Mouse (Mus musculus) neural tube, embryonic 10.5 days (tissue): ENCODE measurements at regions not wholly inside any gene's neighbourhood (a gene's known extent, or its start where the extent isn't known, plus 50 kb on each side); places are given as distances from the start of the nearest gene placed in this dataset.

ENCODE experiments used
- DNase-seq: peaks from one replicate; pipeline ENCODE4 v3.0.0-alpha.2; 2017; ENCODE audit warnings: low spot score; ENCODE audit errors: extremely low spot score

DNA sequence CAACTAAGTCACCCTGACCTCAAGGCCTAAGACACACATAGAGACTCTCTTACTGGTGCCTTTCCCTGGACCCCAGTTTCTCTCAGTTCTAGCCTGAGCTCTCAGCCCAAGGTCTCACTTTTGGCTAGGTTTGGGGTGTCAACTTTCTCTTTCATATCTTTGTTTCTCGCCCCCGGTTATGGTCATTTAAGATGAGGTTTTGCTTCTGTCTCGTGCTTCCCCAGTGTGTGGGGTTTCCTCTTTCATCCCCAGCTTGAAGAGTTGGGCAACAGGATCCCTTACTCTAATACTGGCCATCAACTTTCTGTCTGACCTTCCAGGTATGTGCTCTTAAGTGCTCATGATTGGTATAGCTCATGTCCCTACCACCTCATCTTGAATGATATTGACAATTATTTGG, 67.5 kb downstream of the Lmo4 start:
- no peak for DNase-seq

DNA sequence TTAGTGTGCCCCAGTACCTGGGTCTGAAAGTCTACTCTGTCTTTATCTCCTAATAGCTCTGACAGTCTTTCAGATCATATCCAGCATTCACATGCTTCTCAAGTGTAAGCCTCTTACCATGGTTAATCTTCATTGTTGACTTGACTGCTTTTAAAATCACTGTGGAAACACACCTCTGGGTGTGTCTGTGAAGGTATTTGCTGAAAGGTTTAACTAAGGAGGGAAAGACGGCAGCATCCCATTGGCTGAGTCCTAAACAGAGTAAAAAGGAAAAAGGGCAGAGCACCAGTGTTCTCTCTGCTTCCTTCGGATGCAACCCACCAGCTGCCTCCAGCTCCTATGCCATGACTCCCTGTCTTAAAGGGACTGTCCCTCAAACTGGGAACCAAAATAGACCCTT, 68.6 kb downstream of the Lmo4 start:
- no peak for DNase-seq

DNA sequence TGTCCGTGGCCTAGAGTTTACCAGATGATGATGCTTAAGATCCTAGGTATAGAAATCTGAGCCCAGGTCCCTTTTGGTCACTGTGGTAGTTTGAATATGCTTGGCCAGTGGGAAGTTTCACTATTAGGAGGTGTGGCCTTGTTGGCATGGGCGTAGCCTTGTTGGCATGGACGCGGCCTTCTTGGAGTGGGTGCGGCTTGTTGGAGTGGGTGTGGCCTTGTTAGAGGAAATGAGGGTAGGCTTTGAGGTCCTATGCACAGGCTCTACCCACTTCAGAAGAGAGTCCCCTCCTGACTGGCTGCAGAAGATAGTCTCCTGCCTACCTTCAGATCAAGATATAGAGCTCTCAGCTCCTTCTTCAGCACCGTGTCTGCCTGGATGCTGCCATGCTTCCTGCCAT, 69.4 kb downstream of the Lmo4 start:
- no peak for DNase-seq

DNA sequence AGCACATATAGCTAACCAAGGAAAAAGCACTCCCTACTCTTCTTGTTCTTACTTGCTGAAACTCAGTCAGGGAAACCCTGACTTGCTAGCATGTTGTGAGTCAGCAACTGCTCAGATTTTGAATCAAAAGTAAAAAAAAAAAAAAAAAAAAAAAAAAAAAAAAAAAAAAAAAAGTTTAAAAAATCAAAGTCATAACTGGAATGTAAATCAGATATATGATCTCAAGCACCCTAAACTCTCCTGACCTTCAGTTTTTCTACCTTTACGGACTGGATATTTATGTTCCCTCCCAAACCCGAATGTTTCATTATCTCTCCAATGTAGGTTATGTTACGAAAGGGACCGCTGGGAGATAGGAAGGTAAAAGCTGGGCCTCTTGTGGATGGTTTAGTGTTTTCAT, 77.0 kb downstream of the Lmo4 start:
- no peak for DNase-seq

DNA sequence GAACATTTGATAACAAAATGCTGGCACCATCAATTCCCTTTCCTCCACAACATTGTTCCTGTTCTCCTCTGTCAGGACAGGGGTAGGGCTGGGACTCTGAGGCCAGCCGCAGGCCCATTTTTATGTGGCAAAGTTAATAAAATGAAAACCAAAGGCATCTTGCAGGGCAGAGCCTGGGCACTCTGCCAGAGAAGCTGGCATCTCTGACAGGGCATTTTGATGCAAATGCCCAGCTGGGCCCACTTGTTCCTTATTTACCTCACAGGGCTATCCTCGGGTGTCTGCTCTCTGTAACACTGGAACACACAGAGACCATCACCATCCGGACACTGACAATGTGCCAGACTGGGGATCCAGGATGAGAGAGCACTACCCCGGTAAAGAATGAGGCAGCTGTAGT, 80.7 kb downstream of the Lmo4 start:
- no peak for DNase-seq

DNA sequence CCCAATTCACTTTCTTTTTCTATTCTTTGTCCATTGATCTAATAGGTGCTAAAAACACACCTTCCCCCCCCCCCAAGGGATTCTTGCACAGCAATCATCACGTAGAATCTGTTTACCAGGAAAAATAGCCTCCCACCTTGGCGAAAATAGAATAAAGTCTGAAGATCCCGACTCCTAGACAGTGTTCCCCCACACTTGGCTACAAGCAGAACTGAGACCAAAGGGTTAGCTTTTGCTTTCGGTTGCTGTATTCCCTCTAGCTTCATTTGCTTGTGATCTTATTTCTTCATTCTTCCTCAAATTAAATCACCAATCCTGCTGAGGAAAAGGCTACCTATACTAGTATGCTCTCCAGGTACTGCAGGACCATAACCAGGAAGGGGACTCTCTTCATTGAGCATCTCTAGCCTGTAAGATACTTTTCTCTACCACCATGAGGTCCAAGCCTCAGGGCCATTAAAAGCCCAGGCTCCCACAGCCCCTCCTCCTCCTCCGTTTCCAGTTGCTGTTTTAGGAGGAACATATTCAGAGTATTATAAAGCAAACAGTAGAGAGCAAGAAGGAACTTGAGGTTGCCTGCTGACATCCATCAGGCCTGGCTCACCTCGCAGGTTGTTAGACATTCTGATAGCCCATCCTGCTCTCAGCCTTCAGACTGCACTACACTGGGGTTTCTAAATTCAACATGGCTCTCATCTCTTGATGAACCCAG, 81.5 kb downstream of the Lmo4 start:
- no peak for DNase-seq

DNA sequence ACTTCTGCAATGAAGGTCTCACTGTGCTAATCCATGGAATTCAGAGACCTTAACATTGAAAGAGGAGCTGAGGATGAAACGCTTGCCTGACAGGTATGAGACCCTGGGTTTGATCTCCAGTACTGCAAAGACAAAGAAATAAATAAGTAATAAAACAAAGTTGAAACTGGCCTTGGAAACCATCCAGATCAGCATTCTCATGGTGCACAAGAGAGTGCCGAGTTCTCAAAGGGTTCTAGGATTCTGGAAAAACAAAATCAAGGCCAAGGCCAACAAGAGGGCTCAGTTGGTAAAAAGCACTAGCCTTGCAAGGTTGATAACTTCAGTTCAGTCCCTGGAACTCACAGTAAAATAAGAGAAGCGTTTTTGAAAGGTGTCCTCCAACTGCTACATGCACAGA, 85.9 kb downstream of the Lmo4 start:
- no peak for DNase-seq

DNA sequence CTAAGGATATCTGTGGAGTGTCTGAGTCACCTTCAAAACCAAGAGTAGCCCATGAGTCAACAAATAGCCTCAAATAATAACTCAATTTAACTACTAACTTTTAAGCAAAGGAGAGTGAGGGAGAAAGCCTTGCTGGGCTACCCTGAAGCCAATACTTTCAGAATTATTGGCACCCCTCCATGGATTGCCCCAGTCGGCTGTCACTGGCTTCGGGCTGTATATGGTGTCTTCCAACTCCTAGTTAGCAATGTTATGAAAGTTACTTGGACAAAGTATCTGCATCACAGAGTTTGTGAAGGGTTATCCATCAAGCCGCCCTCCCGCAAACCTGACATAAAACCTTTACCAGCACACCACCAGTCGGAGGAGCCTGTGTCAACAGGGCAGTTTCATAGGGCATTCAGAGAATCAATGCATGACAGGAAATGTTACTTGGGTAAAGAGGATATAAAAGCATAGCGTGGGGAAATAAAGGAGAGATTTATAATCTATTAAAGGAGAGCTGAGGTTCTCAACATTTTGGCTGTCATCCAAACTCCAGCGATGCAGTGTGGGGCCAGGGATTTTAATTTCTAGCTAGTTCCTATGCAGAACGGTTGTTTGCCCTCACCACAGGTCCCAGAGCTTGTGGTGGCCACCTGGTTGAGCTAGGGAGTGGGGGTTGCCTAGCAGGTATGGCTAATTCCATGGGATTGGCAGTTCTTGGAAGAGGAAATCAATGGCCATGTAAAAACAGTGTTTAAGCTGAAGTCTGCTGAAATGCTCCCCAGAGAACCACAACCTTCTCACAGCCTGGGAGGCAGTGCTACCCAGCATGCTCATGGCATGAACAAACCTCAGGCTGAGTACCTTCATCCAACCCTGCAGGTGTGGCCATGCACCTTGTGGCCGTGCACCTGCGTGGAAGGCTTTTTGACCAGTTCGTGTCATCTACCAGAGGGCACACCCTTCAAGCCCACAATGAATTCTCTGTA, 91.1 kb downstream of the Lmo4 start:
- no peak for DNase-seq

DNA sequence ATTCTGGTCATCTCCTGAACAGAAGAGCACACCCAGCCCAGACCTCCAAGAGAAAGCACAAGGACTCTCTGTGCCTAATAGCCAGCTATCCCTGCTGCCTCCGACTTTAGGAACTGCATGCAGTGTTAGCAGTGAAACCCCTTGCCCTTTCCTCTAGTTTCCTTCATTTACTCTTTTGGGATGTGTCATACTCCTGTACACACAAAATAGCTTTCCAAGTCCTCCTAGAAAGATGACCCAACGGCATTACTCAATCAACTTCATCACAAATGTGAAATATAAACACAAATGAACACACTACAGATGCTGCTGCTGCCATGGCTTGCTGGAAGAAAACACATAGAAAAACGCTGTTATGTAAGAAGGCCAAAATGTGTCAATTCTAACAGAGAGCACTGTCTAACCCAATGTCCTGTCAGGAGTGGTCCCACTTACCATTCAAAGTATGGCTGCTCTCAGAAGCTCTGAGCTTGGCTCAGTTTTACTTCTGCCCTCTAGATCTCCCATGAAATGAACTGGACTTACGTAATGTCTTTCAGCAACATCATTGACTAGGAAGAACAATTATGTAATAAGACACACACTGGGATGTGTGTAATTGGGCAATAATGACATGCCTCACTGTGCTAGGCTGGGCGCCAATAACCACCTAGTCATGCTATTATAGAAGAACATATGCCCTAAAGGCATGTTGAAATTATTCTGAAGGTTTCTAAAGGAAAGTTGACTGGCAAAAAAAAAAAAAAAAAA, 94.5 kb downstream of the Lmo4 start:
- DNase-seq: no peak

DNA sequence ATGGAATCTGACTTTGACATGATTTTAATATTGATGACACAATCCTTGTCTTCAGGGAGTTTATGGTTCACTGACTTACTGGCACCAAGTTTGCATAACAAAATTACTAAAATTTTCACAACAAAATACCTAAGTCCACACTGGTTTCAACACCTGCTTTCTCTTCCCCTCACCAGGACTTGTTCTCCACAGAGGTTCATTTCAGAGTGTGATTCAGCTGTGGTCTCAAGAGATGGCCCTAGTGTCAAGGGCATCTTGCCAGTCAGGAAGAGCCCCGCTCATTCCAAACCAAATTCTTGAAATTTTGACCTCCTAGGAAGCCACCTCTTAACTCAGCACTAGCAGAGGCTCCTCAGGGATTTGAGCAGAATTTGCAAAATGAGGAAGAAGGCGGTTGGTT, 95.3 kb downstream of the Lmo4 start:
- no peak for DNase-seq

DNA sequence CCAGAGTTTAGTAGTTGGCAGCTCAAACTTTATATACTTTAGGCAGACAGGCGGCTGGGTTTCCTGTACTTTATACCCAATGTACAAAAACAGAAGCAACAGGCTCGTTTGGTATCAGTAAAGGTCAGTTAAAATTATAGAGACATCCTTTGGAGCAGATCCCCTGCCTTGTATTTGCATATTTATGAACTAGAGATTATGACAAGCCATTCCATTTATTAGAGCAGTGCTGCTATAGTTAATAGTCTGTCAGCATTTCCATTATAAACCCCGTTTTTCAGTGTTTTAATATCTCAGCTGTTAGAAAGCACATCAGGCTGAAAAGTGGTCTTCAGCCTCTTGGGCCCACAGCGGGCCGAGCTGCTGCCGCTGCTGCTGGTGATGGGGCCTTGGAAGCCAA, 96.7 kb downstream of the Lmo4 start:
- DNase-seq: no peak

DNA sequence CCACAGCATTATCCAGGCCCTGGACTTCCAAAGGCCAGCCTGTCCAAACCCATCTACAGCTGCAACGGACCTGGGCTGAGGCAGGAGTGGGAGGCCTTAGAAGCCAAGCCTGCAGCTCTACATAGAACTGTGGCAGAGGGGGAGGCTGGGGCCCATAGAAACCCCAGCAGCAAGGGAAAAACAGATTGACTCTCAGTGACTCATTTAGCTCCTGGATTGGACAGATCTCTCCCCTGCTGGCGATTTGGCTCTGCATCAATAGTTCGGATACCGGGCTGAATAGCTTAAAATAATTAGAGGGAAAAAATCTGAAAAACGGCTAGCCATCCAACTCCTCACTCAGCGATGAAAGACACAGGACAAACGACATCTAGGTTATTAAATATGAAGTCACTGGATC, 97.4 kb downstream of the Lmo4 start:
- no peak for DNase-seq

DNA sequence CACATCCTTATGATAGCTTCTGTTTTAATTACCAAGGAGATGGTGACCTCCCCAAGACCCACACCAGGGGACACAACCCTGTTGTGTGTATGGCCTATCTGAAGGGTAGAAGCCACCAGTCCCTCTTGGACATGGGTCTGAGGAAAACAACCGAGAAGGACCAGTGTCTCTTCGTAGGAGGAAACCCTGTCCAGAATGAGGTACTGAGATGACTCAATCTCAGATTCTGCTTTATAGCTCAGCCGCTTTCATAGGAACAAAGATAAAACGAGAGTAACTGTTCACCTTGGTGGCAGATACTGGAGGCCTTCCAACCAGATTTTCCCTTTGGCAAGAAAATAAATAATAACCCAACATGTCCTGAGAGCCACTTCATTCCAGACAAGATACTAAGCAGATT, 100.7 kb downstream of the Lmo4 start:
- DNase-seq: no peak

DNA sequence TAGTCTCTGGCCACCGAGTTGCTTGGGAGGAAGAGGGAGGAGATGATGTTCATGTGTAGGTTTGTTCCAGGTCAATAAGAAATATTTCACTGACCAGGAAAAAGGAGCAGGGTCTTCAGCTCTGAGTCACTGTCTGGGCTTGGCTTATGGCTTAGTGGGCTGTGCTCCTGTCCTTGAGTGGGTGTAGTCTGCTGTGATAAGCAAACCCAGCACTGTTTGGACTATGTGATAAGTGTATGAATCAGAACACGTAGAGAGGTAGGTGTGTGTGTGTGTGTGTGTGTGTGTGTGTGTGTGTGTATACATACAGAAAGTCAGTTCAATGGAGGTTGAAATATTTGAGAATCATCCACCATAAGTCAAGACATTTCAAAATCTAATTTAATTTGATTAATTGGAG, 105.6 kb downstream of the Lmo4 start:
- no peak for DNase-seq

DNA sequence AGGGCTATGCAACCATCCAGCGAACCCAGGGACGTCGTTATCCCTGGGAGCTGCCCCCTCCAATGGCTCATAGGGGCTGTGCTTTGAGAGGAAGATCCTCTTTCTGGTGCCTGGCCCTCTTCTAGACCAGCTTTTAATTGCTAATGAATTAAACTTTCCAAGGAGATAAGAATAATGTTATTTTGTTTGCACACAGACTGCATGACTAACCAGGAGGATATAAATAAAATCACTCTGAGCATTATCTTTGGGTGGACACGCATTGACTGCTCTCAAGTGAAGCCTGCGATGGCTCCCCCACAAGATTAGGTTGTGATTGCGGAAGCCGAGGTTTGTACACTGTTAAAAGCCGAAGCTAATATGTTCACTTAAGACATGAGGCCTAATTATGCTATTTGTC, 106.3 kb downstream of the Lmo4 start:
- no peak for DNase-seq

DNA sequence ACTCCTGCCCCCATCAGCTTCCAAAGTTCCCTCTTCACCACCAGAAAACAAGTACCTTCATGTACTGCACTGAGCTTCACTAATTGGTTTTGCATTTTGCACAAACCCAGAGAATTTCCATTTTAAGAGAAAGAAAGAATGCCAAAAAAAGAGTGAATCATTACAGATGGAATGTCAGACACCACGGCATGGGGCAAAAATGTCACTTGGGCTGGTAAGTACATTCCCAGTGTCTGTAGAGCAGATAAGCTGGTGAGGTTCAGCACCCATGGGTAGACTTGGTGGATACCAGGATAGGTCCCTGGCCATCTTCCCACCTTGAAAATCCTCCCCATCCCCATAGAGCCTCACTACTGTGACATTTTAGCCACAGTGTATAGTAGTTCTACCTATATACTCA, 113.8 kb downstream of the Lmo4 start:
- no peak for DNase-seq

DNA sequence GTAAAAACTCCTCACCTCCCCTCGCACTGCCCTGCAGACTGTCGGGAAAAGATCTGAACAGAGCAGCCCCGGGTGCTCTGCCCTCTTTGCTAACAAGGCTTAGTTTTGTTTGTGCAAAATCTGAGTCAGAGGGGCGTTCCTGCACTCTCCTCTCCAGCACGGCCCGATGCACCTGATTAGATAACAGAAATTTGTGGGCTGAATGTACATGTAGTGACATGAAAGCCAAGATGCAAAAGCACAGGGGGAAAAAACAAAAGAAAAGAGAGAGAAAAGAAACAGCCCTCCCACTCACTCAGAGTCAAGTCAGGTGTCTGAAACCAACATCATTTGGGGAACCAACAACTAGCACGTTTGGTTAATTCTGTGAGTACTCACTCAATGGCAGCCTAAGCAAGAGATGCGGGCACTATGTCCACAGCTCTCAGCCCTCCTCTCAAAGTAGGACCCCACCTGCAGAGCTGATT, 115.2 kb downstream of the Lmo4 start:
- DNase-seq: no peak

DNA sequence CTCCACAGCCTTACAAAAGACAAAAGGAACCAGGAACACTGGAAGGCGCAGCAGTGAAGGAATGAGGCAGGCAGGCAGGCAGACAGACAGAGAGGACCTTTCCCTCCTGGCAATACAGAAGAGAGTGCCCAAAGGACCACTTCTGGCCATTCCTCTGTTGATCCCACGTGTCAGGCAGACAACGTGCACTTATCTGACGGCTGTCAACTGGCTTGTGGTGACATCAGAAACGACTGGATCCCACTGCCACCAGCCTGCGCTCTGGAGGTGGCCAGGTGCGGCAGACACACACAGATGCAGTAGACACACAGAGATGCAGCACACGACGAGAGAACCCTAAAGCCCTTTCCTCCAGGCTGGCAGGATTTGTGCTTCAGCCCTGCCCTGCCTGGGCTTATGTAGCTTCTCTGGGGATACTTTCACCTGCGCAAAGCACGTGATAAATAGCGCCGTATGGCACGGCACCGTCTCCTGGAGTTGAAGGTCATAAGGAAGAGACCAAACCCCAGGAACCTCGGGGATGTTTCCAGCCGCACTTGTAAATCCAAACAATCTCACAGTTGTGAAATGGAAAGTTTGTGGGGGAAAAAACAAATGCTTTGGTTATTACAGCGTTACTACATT, 116.6 kb downstream of the Lmo4 start:
- no peak for DNase-seq

DNA sequence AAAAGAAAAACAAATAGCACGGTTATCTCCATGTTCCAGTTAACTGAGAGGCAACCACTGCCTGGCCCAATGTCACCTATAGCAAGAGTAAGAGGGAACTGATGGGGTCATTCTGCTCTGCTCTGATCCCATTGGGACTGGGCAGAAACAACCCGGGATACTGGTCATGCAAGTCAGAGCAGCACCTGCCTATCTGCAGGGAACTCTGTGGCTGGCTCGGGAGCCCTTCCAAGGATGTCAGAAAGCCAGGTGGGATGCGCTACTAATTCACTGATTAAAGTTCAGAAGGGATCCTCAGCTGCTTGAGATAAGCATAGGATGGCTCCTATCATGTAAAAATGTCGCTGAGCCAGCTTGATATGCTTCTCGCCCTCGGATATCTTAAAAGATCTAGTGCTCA, 117.2 kb downstream of the Lmo4 start:
- no peak for DNase-seq

DNA sequence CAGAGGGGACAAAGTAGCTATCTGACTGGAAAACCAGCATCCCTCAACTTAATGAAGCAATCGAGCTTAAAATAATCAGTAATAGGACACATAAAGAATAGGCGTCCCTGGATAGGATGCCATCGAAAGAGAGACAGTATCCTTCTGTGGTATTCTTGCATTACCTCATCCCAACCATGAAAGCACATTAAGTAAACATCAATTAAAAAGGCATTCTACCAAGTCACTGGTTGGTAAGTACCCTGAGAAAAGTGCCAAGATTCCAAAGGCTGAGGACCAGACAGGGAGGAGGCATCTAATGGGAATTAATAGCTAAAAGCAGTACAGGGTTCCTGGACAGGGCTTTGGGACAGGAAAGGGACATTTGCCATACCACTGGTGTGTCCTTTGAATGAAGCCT, 118.8 kb downstream of the Lmo4 start:
- no peak for DNase-seq

DNA sequence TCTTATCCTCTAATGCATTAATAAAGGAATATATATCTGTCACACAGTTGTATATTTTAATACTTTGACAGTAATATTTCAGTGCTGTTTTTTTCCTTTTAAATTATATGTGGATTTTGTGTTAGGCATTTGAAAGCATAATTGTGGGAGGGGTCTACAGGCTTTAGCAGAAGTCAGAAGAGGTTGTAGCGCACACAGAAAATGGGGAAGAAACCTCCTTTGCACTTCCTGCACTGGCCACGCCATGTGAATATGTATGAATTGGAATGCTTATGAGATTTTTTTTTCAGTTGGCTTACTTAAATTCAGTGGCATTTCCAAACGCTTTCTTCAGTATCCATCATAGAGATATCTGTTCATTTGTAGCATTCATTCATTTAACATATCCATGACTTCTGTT, 125.1 kb downstream of the Lmo4 start:
- DNase-seq: no peak
